Mouse (Mus musculus): ENCODE measurements at regions not wholly inside any gene's neighbourhood (a gene's known extent, or its start where the extent isn't known, plus 50 kb on each side); places are given as distances from the start of the nearest gene placed in this dataset.

DNA sequence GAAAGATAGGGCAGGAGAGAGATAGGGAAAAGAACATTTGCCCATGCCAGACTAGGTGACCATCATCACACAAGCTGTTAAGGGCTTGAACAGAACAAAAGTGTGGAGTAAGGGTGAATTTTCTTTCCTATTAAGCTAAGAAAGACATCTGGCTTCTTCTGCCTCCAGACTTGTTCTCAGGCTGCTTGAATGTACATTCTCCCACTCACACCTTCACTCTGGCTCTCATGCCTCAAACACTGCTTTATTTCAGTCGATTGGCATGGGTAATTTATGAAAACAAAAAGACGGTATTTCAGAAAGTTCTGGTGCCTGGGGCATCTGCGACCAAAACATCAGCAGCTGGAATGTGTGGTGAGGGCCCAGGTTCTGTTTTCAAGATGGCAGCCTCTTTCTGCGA lies 79.1 kb downstream of the Ifi44 start:
- 93% methylated on average over 4 of the region's 4 CpGs for WGBS

DNA sequence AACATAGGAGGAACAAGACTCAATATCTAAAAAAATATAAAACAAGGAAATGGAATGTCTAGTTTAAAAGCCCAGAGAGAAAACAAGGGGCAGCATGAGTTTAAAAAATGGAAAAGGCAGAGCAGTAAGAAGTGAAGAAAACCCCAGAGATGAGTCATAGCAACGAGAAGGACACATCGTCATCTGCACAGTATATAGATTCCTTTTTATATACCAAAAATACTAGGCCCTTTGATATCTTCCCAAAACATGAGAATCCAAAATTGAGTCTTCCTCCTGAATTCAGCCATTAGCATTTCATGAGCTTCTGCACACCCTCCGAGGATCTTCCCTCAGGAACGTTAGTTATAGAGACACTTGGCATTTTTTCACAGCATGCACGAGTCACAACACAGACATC lies 96.5 kb downstream of the Ifi44 start:
- no peak overlapping the region for H3K27ac ChIP-seq (replicated peaks; ENCODE audit: low read depth, low read length)
- H3K9me3 ChIP-seq (ENCODE audit: control insufficient read depth, low read length) = no peaks in the 10 kb centered on the region
- no peak for ATAC-seq (ENCODE audit: low FRiP score, low TSS enrichment)
- 70% methylated on average over 5 of the region's 5 CpGs for WGBS
- H3K36me3 ChIP-seq (ENCODE audit: control insufficient read depth, insufficient read depth, low read length) = no peaks in the 10 kb centered on the region
- no peak overlapping the region for H3K4me3 ChIP-seq (replicated peaks; ENCODE audit: low read depth, low read length)
- H3K4me2 ChIP-seq (ENCODE audit: low read length) = no peak overlapping the region
- H3K9ac ChIP-seq (replicated peaks; ENCODE audit: low read length) = no peak overlapping the region
- no peaks in the 10 kb centered on the region for H3K27me3 ChIP-seq (ENCODE audit: control insufficient read depth, insufficient read depth, low read length)
- peak; percentile 4 for DNase-seq
- no peaks in the 10 kb centered on the region for H3K4me1 ChIP-seq (ENCODE audit: control insufficient read depth, insufficient read depth, low read length)

More for the DNA sequence above, 79.1 kb downstream of the Ifi44 start:
- no peaks in the 10 kb centered on the region for H3K9me3 ChIP-seq (ENCODE audit: control insufficient read depth, low read length)
- no peak overlapping the region for H3K4me3 ChIP-seq (replicated peaks; ENCODE audit: low read depth, low read length)
- DNase-seq = no peak
- no peaks in the 10 kb centered on the region for H3K36me3 ChIP-seq (ENCODE audit: control insufficient read depth, insufficient read depth, low read length)
- no peak for ATAC-seq (ENCODE audit: low FRiP score, low TSS enrichment)
- no peak overlapping the region for H3K27ac ChIP-seq (replicated peaks; ENCODE audit: low read depth, low read length)
- no peak overlapping the region for H3K9ac ChIP-seq (replicated peaks; ENCODE audit: low read length)
- no peak overlapping the region for H3K4me2 ChIP-seq (ENCODE audit: low read length)
- no peaks in the 10 kb centered on the region for H3K4me1 ChIP-seq (ENCODE audit: control insufficient read depth, insufficient read depth, low read length)
- no peaks in the 10 kb centered on the region for H3K27me3 ChIP-seq (ENCODE audit: control insufficient read depth, insufficient read depth, low read length)

DNA sequence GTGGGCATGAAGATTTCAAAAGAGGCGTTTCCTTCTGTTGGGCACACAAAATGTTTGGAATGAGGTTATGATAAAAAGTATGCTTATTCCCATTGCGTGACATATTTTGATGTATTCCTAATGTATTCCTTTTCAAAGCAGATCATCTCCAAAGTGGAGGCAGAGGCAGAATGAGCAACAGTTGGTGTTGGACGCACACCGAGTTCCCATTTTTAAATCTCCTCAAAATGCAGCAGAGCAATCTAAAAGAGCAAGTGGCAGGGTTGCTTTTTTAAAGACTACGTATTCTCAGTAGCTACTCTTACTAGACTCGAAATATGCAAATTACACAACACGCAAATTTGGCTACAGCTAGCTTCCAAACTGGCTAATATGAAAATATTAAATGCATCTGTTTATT lies 98.2 kb downstream of the Ifi44 start:
- no peak overlapping the region for H3K4me2 ChIP-seq (ENCODE audit: low read length)
- H3K27ac ChIP-seq (replicated peaks; ENCODE audit: low read depth, low read length) = no peak overlapping the region
- no peaks in the 10 kb centered on the region for H3K9me3 ChIP-seq (ENCODE audit: control insufficient read depth, low read length)
- H3K4me1 ChIP-seq (ENCODE audit: control insufficient read depth, insufficient read depth, low read length) = no peaks in the 10 kb centered on the region
- ATAC-seq (ENCODE audit: low FRiP score, low TSS enrichment) (no peak), DNase-seq (no peak)
- no peaks in the 10 kb centered on the region for H3K27me3 ChIP-seq (ENCODE audit: control insufficient read depth, insufficient read depth, low read length)
- H3K36me3 ChIP-seq (ENCODE audit: control insufficient read depth, insufficient read depth, low read length) = no peaks in the 10 kb centered on the region
- no peak overlapping the region for H3K9ac ChIP-seq (replicated peaks; ENCODE audit: low read length)
- WGBS = 94% methylated on average over 7 of the region's 7 CpGs
- H3K4me3 ChIP-seq (replicated peaks; ENCODE audit: low read depth, low read length) = no peak overlapping the region

DNA sequence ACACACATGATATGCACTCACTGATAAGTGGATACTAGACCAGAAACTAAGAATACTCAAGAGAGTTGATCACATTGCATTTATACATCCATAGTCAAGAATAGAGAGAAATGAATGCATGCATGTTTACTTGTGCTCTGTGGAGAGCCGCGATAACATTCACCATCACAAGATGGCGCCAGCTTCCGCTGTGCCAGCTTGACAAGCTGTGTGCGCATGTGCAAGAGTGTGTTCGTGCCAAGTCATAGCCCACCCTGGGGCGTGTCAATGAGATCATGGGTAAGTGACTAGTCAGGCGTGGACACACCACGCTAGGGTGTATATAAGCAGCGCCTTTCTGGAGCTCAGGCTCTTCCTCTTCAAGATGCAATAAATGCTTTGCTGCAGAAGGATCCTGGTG lies 102.1 kb downstream of the Ifi44 start:
- no peak overlapping the region for H3K27ac ChIP-seq (replicated peaks; ENCODE audit: low read depth, low read length)
- no peak for ATAC-seq (ENCODE audit: low FRiP score, low TSS enrichment)
- no peaks in the 10 kb centered on the region for H3K4me1 ChIP-seq (ENCODE audit: control insufficient read depth, insufficient read depth, low read length)
- no peaks in the 10 kb centered on the region for H3K9me3 ChIP-seq (ENCODE audit: control insufficient read depth, low read length)
- DNase-seq = peak; percentile 6
- no peak overlapping the region for H3K4me3 ChIP-seq (replicated peaks; ENCODE audit: low read depth, low read length)
- H3K27me3 ChIP-seq (ENCODE audit: control insufficient read depth, insufficient read depth, low read length) = no peaks in the 10 kb centered on the region
- 73% methylated on average over 10 of the region's 10 CpGs for WGBS
- H3K36me3 ChIP-seq (ENCODE audit: control insufficient read depth, insufficient read depth, low read length) = no peaks in the 10 kb centered on the region
- no peak overlapping the region for H3K9ac ChIP-seq (replicated peaks; ENCODE audit: low read length)
- H3K4me2 ChIP-seq (ENCODE audit: low read length) = no peak overlapping the region

DNA sequence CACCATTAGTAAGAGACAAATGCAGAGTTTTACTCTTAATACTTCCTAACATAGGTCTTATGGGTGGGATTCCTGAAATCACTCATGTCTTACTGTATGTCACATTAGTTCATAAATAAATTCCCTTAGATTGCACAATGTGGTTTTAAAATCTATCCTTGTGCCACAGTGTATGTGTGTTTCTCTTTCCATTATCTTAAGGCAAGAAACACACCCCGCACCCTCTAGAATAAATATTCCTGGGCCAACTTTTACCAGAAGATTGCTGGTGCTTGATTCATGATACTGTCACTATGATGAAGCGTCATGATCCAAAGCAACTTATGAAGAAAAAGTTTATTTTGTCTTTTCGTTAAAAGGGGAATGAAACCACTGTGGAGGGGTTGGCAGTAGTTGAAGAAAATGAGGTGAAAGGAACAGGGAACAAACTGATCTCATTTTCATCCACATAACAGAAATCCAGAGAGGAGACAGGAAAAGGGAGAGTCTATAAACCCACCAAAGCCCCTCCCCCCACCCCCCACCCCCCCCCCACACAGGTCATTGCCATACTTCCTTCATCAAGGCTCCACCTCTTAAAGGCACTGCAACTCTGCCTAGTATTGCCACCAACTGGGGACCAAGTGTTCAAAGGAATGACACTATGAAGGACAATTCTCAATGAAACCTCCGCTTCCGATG lies 110.2 kb downstream of the Ifi44 start:
- Histone ChIP-seq H3K36me3 (ENCODE audit: control insufficient read depth, insufficient read depth, low read length) (no peaks in the 10 kb centered on the region), H3K27ac (replicated peaks; ENCODE audit: low read depth, low read length) (no peak overlapping the region), H3K9me3 (ENCODE audit: control insufficient read depth, low read length) (no peaks in the 10 kb centered on the region), H3K9ac (replicated peaks; ENCODE audit: low read length) (no peak overlapping the region), H3K4me1 (ENCODE audit: control insufficient read depth, insufficient read depth, low read length) (no peaks in the 10 kb centered on the region), H3K4me3 (replicated peaks; ENCODE audit: low read depth, low read length) (no peak overlapping the region), H3K27me3 (ENCODE audit: control insufficient read depth, insufficient read depth, low read length) (no peaks in the 10 kb centered on the region), H3K4me2 (ENCODE audit: low read length) (no peak overlapping the region)
- 95% methylated on average over 5 of the region's 5 CpGs for WGBS
- no peak for DNase-seq
- ATAC-seq (ENCODE audit: low FRiP score, low TSS enrichment) = no peak

DNA sequence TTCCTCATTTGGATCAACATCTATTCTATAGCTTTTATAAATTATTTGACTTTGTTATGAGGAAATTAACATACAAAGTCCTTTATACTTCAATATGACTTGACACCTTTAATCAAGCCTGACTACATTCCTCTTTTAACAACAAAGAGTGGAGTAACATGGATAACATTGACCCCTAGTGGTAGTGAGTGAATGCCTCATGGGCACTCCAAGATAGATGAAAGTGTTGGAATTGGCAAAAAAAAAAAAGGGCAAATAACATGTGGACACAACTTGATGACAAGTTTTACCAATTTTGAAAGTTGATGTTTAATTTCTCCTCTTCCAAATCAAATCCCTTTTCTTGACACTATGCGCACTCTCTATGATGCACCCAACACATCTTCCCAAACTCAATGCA lies 111.4 kb downstream of the Ifi44 start:
- H3K36me3 ChIP-seq (ENCODE audit: control insufficient read depth, insufficient read depth, low read length) = no peaks in the 10 kb centered on the region
- no peak overlapping the region for H3K27ac ChIP-seq (replicated peaks; ENCODE audit: low read depth, low read length)
- H3K9ac ChIP-seq (replicated peaks; ENCODE audit: low read length) = no peak overlapping the region
- no peak for DNase-seq
- H3K27me3 ChIP-seq (ENCODE audit: control insufficient read depth, insufficient read depth, low read length) = no peaks in the 10 kb centered on the region
- no peaks in the 10 kb centered on the region for H3K9me3 ChIP-seq (ENCODE audit: control insufficient read depth, low read length)
- no peaks in the 10 kb centered on the region for H3K4me1 ChIP-seq (ENCODE audit: control insufficient read depth, insufficient read depth, low read length)
- no peak overlapping the region for H3K4me3 ChIP-seq (replicated peaks; ENCODE audit: low read depth, low read length)
- H3K4me2 ChIP-seq (ENCODE audit: low read length) = no peak overlapping the region
- no peak for ATAC-seq (ENCODE audit: low FRiP score, low TSS enrichment)
- 100% methylated on average over 1 of the region's 1 CpGs for WGBS

GRCm38 (mm10) chr3:151610954-151611353 lies 138.8 kb downstream of the Ifi44 start:
- Histone ChIP-seq H3K27me3 (ENCODE audit: control insufficient read depth, insufficient read depth, low read length) (no peaks in the 10 kb centered on the region), H3K9ac (replicated peaks; ENCODE audit: low read length) (no peak overlapping the region), H3K36me3 (ENCODE audit: control insufficient read depth, insufficient read depth, low read length) (no peaks in the 10 kb centered on the region), H3K27ac (replicated peaks; ENCODE audit: low read depth, low read length) (no peak overlapping the region), H3K9me3 (ENCODE audit: control insufficient read depth, low read length) (no peaks in the 10 kb centered on the region), H3K4me3 (replicated peaks; ENCODE audit: low read depth, low read length) (no peak overlapping the region), H3K4me2 (ENCODE audit: low read length) (no peak overlapping the region), H3K4me1 (ENCODE audit: control insufficient read depth, insufficient read depth, low read length) (no peaks in the 10 kb centered on the region)
- DNase-seq = no peak
- WGBS = 85% methylated on average over 4 of the region's 4 CpGs
- ATAC-seq (ENCODE audit: low FRiP score, low TSS enrichment) = no peak

DNA sequence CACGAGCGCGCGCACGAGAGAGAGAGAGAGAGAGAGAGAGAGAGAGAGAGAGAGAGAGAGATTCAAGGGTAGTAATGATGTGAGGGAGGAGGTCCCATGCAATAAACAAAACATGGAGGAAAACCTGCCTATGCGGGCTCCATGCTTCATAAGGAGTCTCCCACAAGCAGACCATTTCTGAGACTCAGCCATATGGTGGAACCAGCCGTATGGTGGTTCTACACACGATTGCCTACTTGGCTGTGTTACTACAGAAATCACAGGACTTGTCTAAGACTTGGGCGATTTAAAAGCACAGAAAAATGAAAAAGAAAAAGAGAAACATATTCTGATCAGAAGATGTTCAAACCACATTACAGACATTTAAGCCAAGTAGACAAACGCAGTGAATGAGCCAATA lies 142.1 kb downstream of the Ifi44 start:
- Histone ChIP-seq H3K9ac (replicated peaks; ENCODE audit: low read length) (no peak overlapping the region), H3K4me1 (ENCODE audit: control insufficient read depth, insufficient read depth, low read length) (no peaks in the 10 kb centered on the region), H3K4me2 (ENCODE audit: low read length) (no peak overlapping the region), H3K27me3 (ENCODE audit: control insufficient read depth, insufficient read depth, low read length) (no peaks in the 10 kb centered on the region), H3K36me3 (ENCODE audit: control insufficient read depth, insufficient read depth, low read length) (no peaks in the 10 kb centered on the region), H3K4me3 (replicated peaks; ENCODE audit: low read depth, low read length) (no peak overlapping the region), H3K27ac (replicated peaks; ENCODE audit: low read depth, low read length) (no peak overlapping the region), H3K9me3 (ENCODE audit: control insufficient read depth, low read length) (no peaks in the 10 kb centered on the region)
- WGBS = 96% methylated on average over 10 of the region's 10 CpGs
- no peak for DNase-seq
- no peak for ATAC-seq (ENCODE audit: low FRiP score, low TSS enrichment)

DNA sequence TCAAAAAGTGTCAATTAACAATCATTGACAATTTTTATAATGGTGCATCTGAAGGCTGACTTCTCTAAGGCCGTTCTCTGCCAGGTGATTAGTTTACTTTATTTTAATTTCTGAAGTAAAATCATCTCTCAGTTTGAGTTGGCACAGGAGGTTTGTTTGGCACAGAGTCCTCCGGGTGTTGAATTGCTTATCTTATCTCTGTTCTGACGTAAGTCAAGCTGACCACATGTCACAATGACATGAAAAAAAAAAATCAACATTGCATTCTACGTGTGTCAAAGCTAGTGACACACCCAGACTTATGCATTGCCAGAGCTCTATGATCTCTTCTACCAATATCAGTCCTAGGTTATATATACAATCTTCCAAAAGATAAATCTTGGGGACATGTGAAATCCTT lies 146.4 kb downstream of the Ifi44 start:
- no peaks in the 10 kb centered on the region for H3K36me3 ChIP-seq (ENCODE audit: control insufficient read depth, insufficient read depth, low read length)
- H3K4me1 ChIP-seq (ENCODE audit: control insufficient read depth, insufficient read depth, low read length) = no peaks in the 10 kb centered on the region
- H3K9me3 ChIP-seq (ENCODE audit: control insufficient read depth, low read length) = no peaks in the 10 kb centered on the region
- WGBS = 82% methylated on average over 4 of the region's 4 CpGs
- no peak overlapping the region for H3K4me2 ChIP-seq (ENCODE audit: low read length)
- ATAC-seq (ENCODE audit: low FRiP score, low TSS enrichment) (no peak), DNase-seq (no peak)
- no peak overlapping the region for H3K9ac ChIP-seq (replicated peaks; ENCODE audit: low read length)
- H3K27me3 ChIP-seq (ENCODE audit: control insufficient read depth, insufficient read depth, low read length) = no peaks in the 10 kb centered on the region
- no peak overlapping the region for H3K4me3 ChIP-seq (replicated peaks; ENCODE audit: low read depth, low read length)
- H3K27ac ChIP-seq (replicated peaks; ENCODE audit: low read depth, low read length) = no peak overlapping the region

All from midbrain, embryonic 14.5 days (tissue).